Mouse (Mus musculus) midbrain, postnatal 0 days (tissue): ENCODE measurements around the gene Snx3. TPM values are rescaled to one million over a fixed set of nuclear protein-coding genes. Genes with fewer than 3 reads are reported as not detected.

Experiments
- ATAC-seq: fragments of 200-750 bp; cut with Nextera tagmentation; 2 replicates; pipeline ENCODE4 v1.8.0; 2017; ENCODE audit warnings: moderate number of reproducible peaks, mild to moderate bottlenecking, moderate TSS enrichment, moderate library complexity; ENCODE audit not compliant: low FRiP score
- DNase-seq: peaks from one replicate; pipeline ENCODE4 v3.0.0-alpha.2; 2015; ENCODE audit warnings: low spot score
- H3K27ac ChIP-seq: fragments of 300-500 bp; sonication (generic); 2 replicates; pipeline ENCODE4 v1.5.1; 2014; ENCODE audit warnings: low read depth, mild to moderate bottlenecking, low read length, mixed read lengths
- H3K27me3 ChIP-seq: fragments of 300-500 bp; sonication (generic); 2 replicates; pipeline ENCODE4 v1.6.1; 2014; ENCODE audit warnings: low read length, control low read depth, mixed read lengths; ENCODE audit not compliant: insufficient read depth
- H3K36me3 ChIP-seq: fragments of 300-500 bp; sonication (generic); 2 replicates; pipeline ENCODE4 v1.6.1; 2014; ENCODE audit warnings: low read length, control low read depth, mixed read lengths; ENCODE audit not compliant: insufficient read depth
- H3K4me1 ChIP-seq: fragments of 300-500 bp; sonication (generic); 2 replicates; pipeline ENCODE4 v1.6.1; 2014; ENCODE audit warnings: mild to moderate bottlenecking, control low read depth, antibody characterized with exemption, low read length, mixed read lengths; ENCODE audit not compliant: insufficient read depth
- H3K4me2 ChIP-seq: fragments of 300-500 bp; sonication (generic); 2 replicates; pipeline ENCODE4 v1.6.1; 2014; ENCODE audit warnings: low read depth, mild to moderate bottlenecking, low read length, mixed read lengths; ENCODE audit not compliant: poor library complexity, severe bottlenecking
- H3K4me3 ChIP-seq: fragments of 300-500 bp; sonication (generic); 2 replicates; pipeline ENCODE4 v1.5.1; 2014; ENCODE audit warnings: low read depth, mild to moderate bottlenecking, low read length, moderate library complexity
- H3K9ac ChIP-seq: fragments of 300-500 bp; sonication (generic); replicated peaks from 2 replicates; pipeline ENCODE4 v1.6.1; 2014; ENCODE audit warnings: mild to moderate bottlenecking, low read length, moderate library complexity, mixed read lengths; ENCODE audit not compliant: poor library complexity, severe bottlenecking
- H3K9me3 ChIP-seq: fragments of 300-500 bp; sonication (generic); 2 replicates; pipeline ENCODE4 v1.6.1; 2016; ENCODE audit warnings: low read length, control low read depth
- CTCF ChIP-seq: IDR thresholded peaks from 2 replicates; pipeline ENCODE4 v1.5.1; 2016; ENCODE audit warnings: antibody characterized with exemption, mild to moderate bottlenecking
- WGBS: fragments of 180-500 bp; shearing (Covaris S2); extraction: QIAGEN DNeasy Blood & Tissue Kit; methylation state at CpG from one replicate; pipeline ENCODE4 v1.1.7; 2014; 5-methylcytosine and 5-hydroxymethylcytosine counted together
- polyA plus RNA-seq: library from polyadenylated mRNA; unstranded; fragments of >200 nt; fragmentation: Nextera tagmentation; extraction: Ambion mirVana; gene quantifications from 2 replicates; pipeline ENCODE4 v1.2.1, GENCODE M21; 2015
- total RNA-seq: library from RNA; depleted of rRNA; stranded (reverse); fragments of >200 nt; gene quantifications from 2 replicates; pipeline ENCODE4 v1.2.3, GENCODE M21; 2014

Snx3 gene
- total and polyA plus RNA-seq, 2 experiments from 2014 or later, result 149 to 339 TPM

GRCm38 (mm10) chr10:42464805-42465204 is 37.0 kb upstream of the Snx3 start:
- TF ChIP-seq CTCF, result no peak
- Histone ChIP-seq H3K4me2 (no peak overlapping the region), H3K27me3 (no peaks in the 10 kb centered on the region), H3K4me3 (no peak overlapping the region), H3K27ac (no peak overlapping the region), H3K4me1 (no peaks in the 10 kb centered on the region), H3K36me3 (no peaks in the 10 kb centered on the region), H3K9me3 (0 out of 2 replicates have a peak, but pooled peaks cover 2% of the 10 kb centered on the region), H3K9ac (no peak overlapping the region)
- DNase-seq (no peak), ATAC-seq (no peak)
- WGBS, result 80% methylated on average over 14 of the region's 14 CpGs

- Histone ChIP-seq H3K4me2 (no peak overlapping the region), H3K4me3 (no peak overlapping the region), H3K9me3 (no peaks in the 10 kb centered on the region), H3K27me3 (no peaks in the 10 kb centered on the region), H3K4me1 (no peaks in the 10 kb centered on the region; the same call in 1 of the 2 replicates), H3K36me3 (no peaks in the 10 kb centered on the region), H3K9ac (no peak overlapping the region), H3K27ac (no peak overlapping the region)
- 81% methylated on average over 6 of the region's 6 CpGs for WGBS
- TF ChIP-seq CTCF, result no peak
- no peak for DNase-seq
- no peak for ATAC-seq
Observed at GRCm38 (mm10) chr10:42474946-42475514, 26.8 kb upstream of the Snx3 start.

GRCm38 (mm10) chr10:42476774-42477475 is 24.9 kb upstream of the Snx3 start:
- TF ChIP-seq CTCF, result no peak
- no peak for ATAC-seq
- H3K4me2 ChIP-seq, result no peak overlapping the region

GRCm38 (mm10) chr10:42477550-42478340 is 24.1 kb upstream of the Snx3 start:
- Histone ChIP-seq H3K9me3 (no peaks in the 10 kb centered on the region), H3K4me3 (peak overlapping the region; percentile 73), H3K4me2 (peak overlapping the region; percentile 93), H3K27me3 (no peaks in the 10 kb centered on the region), H3K4me1 (no peaks in the 10 kb centered on the region; the same call in 1 of the 2 replicates), H3K27ac (peak overlapping the region; percentile 80), H3K9ac (peak overlapping the region; percentile 86), H3K36me3 (no peaks in the 10 kb centered on the region)
- DNase-seq (no peak), ATAC-seq (peak; percentile 56)
- TF ChIP-seq CTCF, result no peak
- 12% methylated on average over 25 of the region's 25 CpGs for WGBS

More at GRCm38 (mm10) chr10:42476774-42477475, 24.9 kb upstream of the Snx3 start:
- 93% methylated on average over 10 of the region's 10 CpGs for WGBS
- Histone ChIP-seq H3K9me3 (no peaks in the 10 kb centered on the region), H3K4me1 (no peaks in the 10 kb centered on the region; the same call in 1 of the 2 replicates), H3K4me3 (no peak overlapping the region), H3K9ac (no peak overlapping the region), H3K27ac (no peak overlapping the region), H3K36me3 (no peaks in the 10 kb centered on the region), H3K27me3 (no peaks in the 10 kb centered on the region)
- no peak for DNase-seq

- Histone ChIP-seq H3K9me3 (no peaks in the 10 kb centered on the region), H3K4me2 (peak within 1 kb of the TSS; percentile 93), H3K27ac (peak within 1 kb of the TSS; percentile 80), H3K4me1 (no peaks in the 10 kb centered on the region; the same call in 1 of the 2 replicates), H3K4me3 (peak within 1 kb of the TSS; percentile 73), H3K9ac (peak within 1 kb of the TSS; percentile 86), H3K36me3 (no peaks in the 10 kb centered on the region), H3K27me3 (no peaks in the 10 kb centered on the region)
- DNase-seq, result peak; percentile 96
- ATAC-seq, result peak; percentile 93
- peak; percentile 57 for TF ChIP-seq CTCF
- WGBS, result under 1% methylated on average over 29 of the region's 29 CpGs
Observed at GRCm38 (mm10) chr10:42478341-42478720, 23.5 kb upstream of the Snx3 start, which contains the start of gene Afg1l. Gene Afg1l (minus strand): TSS chr10:42478565.
